Mouse (Mus musculus): ENCODE results near the gene Ulk2.

DNA sequence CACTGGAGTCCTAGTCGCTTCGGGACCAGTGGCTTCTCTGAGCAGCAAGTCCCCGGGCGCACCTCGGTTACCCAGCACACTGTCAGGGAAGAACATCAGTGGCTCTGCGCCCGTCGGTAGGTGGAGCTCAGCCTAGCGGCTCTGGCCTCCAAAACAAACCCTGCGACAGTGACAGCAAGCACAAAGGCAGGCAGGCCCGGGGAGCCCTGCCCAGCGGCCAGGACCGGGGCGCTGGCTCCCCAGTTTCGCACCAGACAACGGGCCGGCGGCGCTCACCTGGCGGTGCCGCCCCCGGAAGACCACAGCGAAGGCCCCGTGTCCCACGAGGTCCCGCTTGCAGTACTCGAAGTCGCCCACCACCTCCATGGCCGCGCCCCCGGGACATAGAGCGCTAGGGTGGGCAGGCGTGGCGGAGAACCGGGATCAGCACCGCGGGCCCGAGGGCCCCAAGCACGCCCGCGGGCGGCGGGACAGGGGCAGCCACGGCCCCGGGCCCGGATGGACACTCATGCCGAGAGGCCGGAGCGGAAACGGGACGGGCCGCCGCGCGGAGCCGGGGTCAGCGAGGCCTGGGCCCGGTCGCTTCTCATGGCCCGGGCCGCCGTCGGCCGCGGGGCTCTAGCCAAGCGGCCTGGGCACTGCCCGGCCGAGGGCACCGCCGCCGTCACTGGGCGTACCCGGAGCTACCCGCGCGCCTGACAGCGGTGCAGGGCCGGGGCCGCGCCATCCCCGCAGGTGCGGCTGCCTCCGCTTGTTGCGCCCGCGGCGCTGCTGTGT lies 474 bp downstream of the Ulk2 start:
- no peak; the same call in 1 of the 2 replicates for TF ChIP-seq CTCF (IDR thresholded peaks at IDR 0.05; ENCODE audit: extremely low read depth, insufficient read depth, low read length)
- TF ChIP-seq POLR2A (IDR thresholded peaks at IDR 0.05; ENCODE audit: extremely low read depth, insufficient read depth, low read length), result peak; percentile 78; the same call in 1 of the 2 replicates
